Mouse (Mus musculus) liver, postnatal 0 days (tissue): ENCODE data around the gene Rab3gap2. TPM values are rescaled to one million over a fixed set of nuclear protein-coding genes. Genes with fewer than 3 reads are reported as not detected.

Experiments used
- ATAC-seq: fragments of 200-750 bp; cut with Nextera tagmentation; 2 replicates; pipeline ENCODE4 v1.8.0; 2017; ENCODE audit warnings: mild to moderate bottlenecking, moderate library complexity
- DNase-seq: peaks from one replicate; pipeline ENCODE4 v3.0.0-alpha.2; 2016
- H3K27ac ChIP-seq: fragments of 300-500 bp; sonication (generic); 2 replicates; pipeline ENCODE4 v1.5.1; 2014; ENCODE audit warnings: antibody characterized with exemption, moderate library complexity, mild to moderate bottlenecking, low read depth
- H3K27me3 ChIP-seq: fragments of 300-500 bp; sonication (generic); 2 replicates; pipeline ENCODE4 v1.6.1; 2014; ENCODE audit warnings: low read length, control low read depth, mixed read lengths; ENCODE audit not compliant: insufficient read depth
- H3K36me3 ChIP-seq: fragments of 300-500 bp; sonication (generic); replicated peaks from 2 replicates; pipeline ENCODE4 v1.6.1; 2014; ENCODE audit warnings: mild to moderate bottlenecking, control low read depth, low read length, moderate library complexity, mixed read lengths; ENCODE audit not compliant: insufficient read depth
- H3K4me1 ChIP-seq: fragments of 300-500 bp; sonication (generic); 2 replicates; pipeline ENCODE4 v1.6.1; 2014; ENCODE audit warnings: antibody characterized with exemption, mild to moderate bottlenecking, control low read depth; ENCODE audit not compliant: insufficient read depth
- H3K4me2 ChIP-seq: fragments of 300-500 bp; sonication (generic); 2 replicates; pipeline ENCODE4 v1.6.1; 2014; ENCODE audit warnings: low read depth, mild to moderate bottlenecking, low read length, moderate library complexity, mixed read lengths
- H3K4me3 ChIP-seq: fragments of 300-500 bp; sonication (generic); 2 replicates; pipeline ENCODE4 v1.5.1; 2014; ENCODE audit warnings: low read depth, low read length
- H3K9ac ChIP-seq: fragments of 300-500 bp; sonication (generic); replicated peaks from 2 replicates; pipeline ENCODE4 v1.6.1; 2014; ENCODE audit warnings: mild to moderate bottlenecking, moderate library complexity
- H3K9me3 ChIP-seq: fragments of 300-500 bp; sonication (generic); 2 replicates; pipeline ENCODE4 v1.6.1; 2016; ENCODE audit warnings: mild to moderate bottlenecking, control low read depth, low read length, mixed read lengths
- CTCF ChIP-seq: sonication (generic); IDR thresholded peaks from 2 replicates; pipeline ENCODE4 v1.5.1; 2016; ENCODE audit warnings: antibody characterized with exemption, low read depth
- EP300 ChIP-seq: IDR thresholded peaks from 2 replicates; pipeline ENCODE4 v1.6.1; 2016; ENCODE audit warnings: antibody characterized with exemption, low read depth, mild to moderate bottlenecking
- WGBS: fragments of 180-500 bp; shearing (Covaris S2); extraction: QIAGEN DNeasy Blood & Tissue Kit; methylation state at CpG from one replicate; pipeline ENCODE4 v1.1.7; 2014; ENCODE audit not compliant: insufficient replicate concordance; 5-methylcytosine and 5-hydroxymethylcytosine counted together
- polyA plus RNA-seq: library from polyadenylated mRNA; unstranded; fragments of >200 nt; fragmentation: Nextera tagmentation; extraction: Ambion mirVana; gene quantifications from 2 replicates; pipeline ENCODE4 v1.2.1, GENCODE M21; 2015

The Rab3gap2 gene
- polyA plus RNA-seq, 1 experiment from 2014 or later, result 7.3 TPM

DNA sequence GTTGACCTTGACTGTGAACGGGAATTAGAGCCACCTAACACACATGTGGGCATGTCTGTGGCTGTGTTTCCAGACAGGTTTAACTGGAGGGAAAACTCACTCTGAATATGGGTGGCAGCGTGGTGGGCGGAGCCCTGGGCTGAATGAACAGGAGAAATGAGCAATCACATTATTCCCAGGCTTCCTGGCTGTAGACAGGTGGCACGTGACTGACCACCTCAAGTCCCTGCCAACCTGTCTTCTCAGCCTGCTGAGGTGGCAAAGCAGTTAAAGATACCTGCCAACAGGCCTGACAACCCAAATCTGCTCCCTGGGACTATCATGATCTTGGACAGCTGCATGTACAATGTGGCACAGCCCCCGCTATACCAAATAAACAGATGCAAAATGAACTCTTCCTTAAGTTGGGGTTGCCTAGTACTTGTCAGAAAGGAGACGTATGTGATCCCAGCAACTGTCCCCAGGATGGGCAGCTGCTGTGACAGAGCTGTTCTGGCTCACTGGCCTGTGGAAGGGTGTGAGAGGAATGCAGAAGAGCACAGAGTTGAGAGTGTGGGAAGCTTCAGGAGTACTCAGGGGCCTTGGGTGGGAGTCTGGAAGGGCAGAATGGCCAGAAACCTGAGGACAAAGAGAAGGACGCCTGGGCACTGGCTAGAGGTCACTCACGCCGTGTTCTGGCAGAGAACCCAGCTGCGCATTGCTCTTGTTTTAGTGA, 88.9 kb downstream of the Rab3gap2 start:
- TF ChIP-seq EP300, result no peak
- TF ChIP-seq CTCF, result no peak
- no peak overlapping the region for H3K27ac ChIP-seq
- no peak for ATAC-seq
- peaks cover 50% of the 10 kb centered on the region for H3K36me3 ChIP-seq
- 83% methylated on average over 10 of the region's 10 CpGs for WGBS
- DNase-seq, result no peak
- no peak overlapping the region for H3K4me3 ChIP-seq
- H3K9ac ChIP-seq, result no peak overlapping the region
- H3K27me3 ChIP-seq, result no peaks in the 10 kb centered on the region
- no peaks in the 10 kb centered on the region for H3K4me1 ChIP-seq
- H3K4me2 ChIP-seq, result no peak overlapping the region
- H3K9me3 ChIP-seq, result no peaks in the 10 kb centered on the region

DNA sequence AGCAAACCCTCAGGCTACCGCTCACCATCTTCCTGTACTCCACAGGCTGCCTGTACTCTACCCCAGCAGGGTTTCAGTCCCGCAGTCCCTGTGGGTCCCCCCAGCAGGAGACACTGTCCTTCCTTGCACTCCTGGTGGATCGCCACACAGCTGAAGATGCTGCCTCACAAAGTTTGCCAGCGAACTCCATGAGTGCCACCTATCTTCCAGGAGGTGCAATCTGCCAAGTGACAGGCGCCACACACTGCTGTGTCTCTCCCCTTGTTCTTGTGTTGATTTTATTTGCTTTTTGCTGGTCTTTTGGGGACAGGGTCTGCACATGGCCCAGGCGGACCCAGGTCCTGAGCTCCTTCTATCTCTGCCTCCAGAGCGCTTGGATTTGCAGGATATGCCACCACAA, 92.9 kb downstream of the Rab3gap2 start:
- no peaks in the 10 kb centered on the region for H3K27me3 ChIP-seq
- no peak for DNase-seq
- no peak overlapping the region for H3K9ac ChIP-seq
- 85% methylated on average over 7 of the region's 7 CpGs for WGBS
- H3K9me3 ChIP-seq, result no peaks in the 10 kb centered on the region
- peaks cover 39% of the 10 kb centered on the region for H3K36me3 ChIP-seq
- H3K4me1 ChIP-seq, result no peaks in the 10 kb centered on the region
- no peak overlapping the region for H3K4me2 ChIP-seq
- no peak for ATAC-seq
- TF ChIP-seq CTCF (no peak), EP300 (no peak)
- H3K4me3 ChIP-seq, result no peak overlapping the region
- H3K27ac ChIP-seq, result no peak overlapping the region

DNA sequence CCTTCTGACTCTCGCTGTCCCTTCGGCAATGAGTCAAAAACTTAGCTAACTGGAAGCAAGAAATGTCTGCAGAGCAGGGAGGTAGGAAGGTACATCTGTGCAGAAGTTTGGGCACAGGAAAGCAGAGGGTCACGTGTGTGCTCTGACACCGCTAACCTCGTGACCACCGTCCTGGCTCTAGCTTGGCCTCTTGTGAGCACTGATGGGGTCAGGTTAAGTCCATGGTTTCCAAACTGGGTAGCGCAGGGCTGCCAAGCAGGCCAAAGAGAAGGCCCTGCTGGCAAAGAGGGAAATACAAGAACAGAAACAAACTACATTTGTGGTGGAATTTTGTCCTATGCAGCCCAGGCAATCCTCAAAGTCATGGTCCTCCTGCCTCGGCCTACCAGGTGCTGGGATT, 94.6 kb downstream of the Rab3gap2 start:
- no peak for DNase-seq
- Histone ChIP-seq H3K27me3 (no peaks in the 10 kb centered on the region), H3K9me3 (no peaks in the 10 kb centered on the region), H3K4me1 (no peaks in the 10 kb centered on the region), H3K4me3 (no peak overlapping the region), H3K36me3 (peaks cover 41% of the 10 kb centered on the region), H3K4me2 (no peak overlapping the region), H3K27ac (no peak overlapping the region), H3K9ac (no peak overlapping the region)
- no peak for ATAC-seq
- TF ChIP-seq CTCF, result no peak
- no peak for TF ChIP-seq EP300
- 86% methylated on average over 8 of the region's 8 CpGs for WGBS

DNA sequence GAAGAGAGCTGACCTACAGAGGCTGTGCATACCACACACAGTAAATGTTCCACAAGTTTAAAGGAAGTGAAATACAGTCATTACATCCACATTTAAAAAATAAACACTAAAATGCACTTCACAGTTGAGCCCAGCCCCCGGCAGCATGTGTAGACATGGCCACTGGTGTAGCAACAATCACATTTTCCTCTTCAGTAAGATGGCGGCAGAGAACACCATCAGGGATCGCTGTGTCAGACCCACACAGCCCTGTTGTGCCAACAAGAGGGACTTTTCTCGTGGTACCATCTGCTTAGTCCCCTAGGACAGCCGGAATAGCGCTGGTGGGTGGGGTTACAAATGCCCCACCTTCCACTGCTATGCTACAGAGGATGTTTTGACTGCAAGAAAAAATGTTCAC, 98.9 kb downstream of the Rab3gap2 start:
- Histone ChIP-seq H3K4me3 (no peak overlapping the region), H3K36me3 (peaks cover 13% of the 10 kb centered on the region), H3K9me3 (no peaks in the 10 kb centered on the region), H3K27me3 (no peaks in the 10 kb centered on the region), H3K4me2 (no peak overlapping the region), H3K4me1 (no peaks in the 10 kb centered on the region), H3K9ac (no peak overlapping the region), H3K27ac (no peak overlapping the region)
- ATAC-seq (no peak), DNase-seq (no peak)
- TF ChIP-seq EP300 (no peak), CTCF (no peak)
- WGBS, result 86% methylated on average over 6 of the region's 6 CpGs

DNA sequence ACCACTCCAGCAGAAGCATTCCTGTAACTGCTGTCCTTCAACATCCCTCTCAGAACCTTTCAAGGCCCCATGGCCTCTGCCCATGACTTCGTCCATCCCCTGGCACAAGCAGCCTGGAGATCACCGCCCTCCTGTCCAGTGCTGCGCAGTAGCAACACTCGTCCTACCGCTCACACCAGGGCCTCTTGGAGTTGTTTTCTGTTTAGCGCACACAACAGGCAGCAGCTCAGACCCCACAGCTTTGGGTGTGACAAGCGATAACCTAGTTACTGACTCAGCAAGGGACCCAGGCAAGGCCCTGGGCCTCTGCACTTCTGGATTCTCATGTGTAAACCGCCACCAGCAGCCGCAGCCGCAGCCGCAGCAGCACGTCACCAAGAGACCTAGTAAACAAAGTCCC, 102.9 kb downstream of the Rab3gap2 start:
- Histone ChIP-seq H3K4me2 (no peak overlapping the region), H3K9me3 (no peaks in the 10 kb centered on the region), H3K4me3 (no peak overlapping the region), H3K27ac (no peak overlapping the region), H3K9ac (no peak overlapping the region), H3K27me3 (no peaks in the 10 kb centered on the region), H3K4me1 (no peaks in the 10 kb centered on the region), H3K36me3 (peaks cover 16% of the 10 kb centered on the region; the same call in 1 of the 2 replicates)
- no peak for ATAC-seq
- DNase-seq, result no peak
- TF ChIP-seq EP300, result no peak
- no peak for TF ChIP-seq CTCF
- WGBS, result 91% methylated on average over 12 of the region's 12 CpGs

DNA sequence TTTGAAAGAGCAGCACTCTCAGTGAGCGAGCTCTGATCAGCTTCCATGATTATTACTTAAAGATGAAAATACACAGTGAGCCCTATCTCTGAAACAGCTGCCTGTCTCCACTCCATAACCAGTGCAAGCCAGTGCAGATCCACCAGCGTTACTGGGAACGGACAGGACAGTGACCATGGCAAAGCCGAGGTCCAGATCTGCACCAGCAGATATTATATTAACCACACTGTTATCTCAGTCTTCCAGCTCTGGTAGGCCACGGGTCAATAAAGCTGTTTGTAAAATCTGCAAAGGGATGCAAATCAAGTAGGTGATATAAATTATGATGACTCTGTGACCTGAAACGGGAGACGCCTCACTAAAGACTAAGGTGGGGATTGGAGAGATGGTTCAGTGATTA, 103.7 kb downstream of the Rab3gap2 start:
- no peak for TF ChIP-seq CTCF
- no peak for TF ChIP-seq EP300
- 77% methylated on average over 7 of the region's 7 CpGs for WGBS
- Histone ChIP-seq H3K4me3 (no peak overlapping the region), H3K4me2 (no peak overlapping the region), H3K27me3 (no peaks in the 10 kb centered on the region), H3K9ac (no peak overlapping the region), H3K9me3 (no peaks in the 10 kb centered on the region), H3K4me1 (no peaks in the 10 kb centered on the region), H3K36me3 (peaks cover 19% of the 10 kb centered on the region; the same call in 1 of the 2 replicates), H3K27ac (no peak overlapping the region)
- no peak for ATAC-seq
- DNase-seq, result no peak
